Mouse (Mus musculus): Measurements from ENCODE around the gene Ino80e. TPM values are rescaled to one million over a fixed set of nuclear protein-coding genes. Genes with fewer than 3 reads are reported as not detected.

Gene Ino80e
- polyA plus RNA-seq, 2 experiments from 2014 or later = 54.8 to 82.2 TPM

GRCm38 (mm10) chr7:126855641-126856040, 6.5 kb downstream of the Ino80e start:
- no peak for ATAC-seq

DNA sequence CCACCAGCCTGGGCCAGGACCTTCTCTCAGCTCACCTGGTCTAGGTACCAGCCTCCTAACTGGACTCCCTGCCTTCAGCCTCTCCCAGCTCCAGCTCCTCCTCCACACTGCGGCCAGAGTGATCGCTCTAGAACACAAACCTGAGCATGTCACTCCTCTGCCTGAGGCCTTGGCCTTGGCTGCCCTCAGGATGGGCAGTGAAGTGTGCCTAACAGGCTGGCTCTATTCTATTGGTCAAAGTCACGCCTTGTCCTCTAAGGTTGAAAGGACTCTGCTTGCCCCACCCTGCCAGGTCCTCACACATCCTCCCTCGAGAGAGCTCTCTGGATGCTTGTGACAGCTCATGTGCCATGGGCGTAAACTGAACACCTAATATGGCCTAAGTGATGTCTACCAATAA, 8.7 kb downstream of the Ino80e start:
- ATAC-seq = no peak

- no peak for ATAC-seq
Measured at GRCm38 (mm10) chr7:126851192-126851591, 11.0 kb downstream of the Ino80e start.

- no peak for ATAC-seq
Measured at GRCm38 (mm10) chr7:126850161-126850560, 12.0 kb downstream of the Ino80e start.

- ATAC-seq = no peak
Measured at GRCm38 (mm10) chr7:126848794-126849193, 13.4 kb downstream of the Ino80e start.

DNA sequence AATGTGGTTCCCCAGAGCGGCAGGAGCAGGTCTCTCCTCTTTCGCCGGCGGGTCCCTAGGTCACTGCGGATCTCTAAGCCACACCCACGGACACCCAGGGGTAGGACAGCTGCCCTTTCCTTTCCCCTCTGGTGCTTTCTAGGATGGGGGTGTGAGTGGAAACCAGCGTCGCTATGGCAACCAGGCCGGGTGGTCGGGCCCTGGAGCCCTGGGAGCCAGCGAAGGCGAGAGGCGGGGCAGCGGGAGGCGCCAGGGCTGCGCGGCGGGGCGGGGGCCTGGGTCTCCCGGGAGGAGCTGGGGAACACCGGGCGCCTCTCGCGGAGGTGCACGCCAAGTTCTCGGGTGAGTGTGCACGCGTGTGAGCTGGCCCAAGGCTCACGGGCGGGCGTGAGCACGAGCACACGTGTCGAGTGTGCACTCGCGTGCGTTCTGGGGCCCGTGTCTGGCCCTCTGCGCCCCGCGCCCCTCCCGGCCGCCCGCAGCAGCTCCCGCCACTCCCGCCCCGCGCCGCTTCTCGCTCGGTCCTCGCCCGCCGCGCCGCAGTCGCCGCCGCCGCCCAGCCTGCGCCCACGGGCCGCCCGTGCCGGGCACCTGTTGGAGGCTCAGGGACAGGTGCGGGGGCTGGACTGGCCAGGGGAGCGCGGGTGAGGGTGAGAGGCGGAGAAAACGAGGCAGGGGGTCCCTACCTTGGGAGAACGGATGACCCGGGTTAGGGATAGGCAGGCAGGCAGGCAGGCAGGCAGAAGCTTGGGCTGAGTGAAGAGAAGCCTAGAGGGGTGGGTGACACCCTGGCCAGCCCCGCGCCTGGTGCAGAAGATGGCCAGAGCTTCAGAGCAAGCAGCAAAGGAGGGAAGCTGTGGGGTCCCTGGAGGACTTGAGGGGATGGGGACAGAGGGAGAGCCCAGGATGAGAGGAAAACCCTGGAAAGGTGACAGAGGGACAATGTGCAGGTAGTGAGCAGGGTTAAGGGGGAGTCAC, 14.5 kb downstream of the Ino80e start:
- ATAC-seq = no peak

GRCm38 (mm10) chr7:126847116-126847420, 15.1 kb downstream of the Ino80e start, which contains the start of gene Doc2a:
Gene Doc2a (plus strand): TSS chr7:126847416.
- no peak for ATAC-seq

DNA sequence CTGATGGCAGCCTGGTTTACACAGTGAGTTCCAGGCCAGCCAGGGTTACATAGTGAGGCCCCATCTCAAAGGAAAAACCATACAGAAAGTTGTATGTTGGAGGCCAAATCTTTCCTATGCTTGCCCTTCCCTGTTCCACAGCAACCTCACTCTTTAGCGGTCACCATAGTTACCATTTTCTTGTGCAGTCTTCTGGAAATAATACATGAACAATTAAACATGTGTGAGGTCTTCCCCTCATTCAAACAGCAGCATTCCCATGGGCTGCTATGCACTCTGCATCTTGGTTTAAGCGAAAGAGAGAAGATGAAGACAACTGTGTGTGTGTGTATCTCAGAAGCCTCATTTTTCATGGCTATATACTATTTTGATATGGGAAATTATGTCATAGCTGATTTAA, 16.7 kb downstream of the Ino80e start:
- ATAC-seq = no peak

DNA sequence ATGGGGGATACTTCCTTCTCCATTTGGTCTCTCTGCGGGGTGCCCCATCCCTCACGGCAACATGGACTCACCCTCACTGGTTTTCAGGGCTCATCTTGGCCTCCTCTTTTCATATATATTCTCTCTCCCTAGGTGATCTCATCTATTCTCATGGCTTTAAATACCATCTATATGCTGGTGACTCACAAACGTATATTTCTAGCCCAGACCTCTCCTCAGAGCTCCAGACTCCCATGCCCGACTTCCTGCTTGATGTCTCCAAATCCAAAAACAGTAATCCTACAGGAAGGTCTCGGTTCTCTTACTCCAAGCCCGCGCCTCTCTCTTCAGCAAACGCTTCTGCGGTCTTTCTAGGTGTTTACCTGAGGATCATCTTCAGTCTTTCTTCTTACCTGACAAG, 18.9 kb downstream of the Ino80e start:
- no peak for ATAC-seq

DNA sequence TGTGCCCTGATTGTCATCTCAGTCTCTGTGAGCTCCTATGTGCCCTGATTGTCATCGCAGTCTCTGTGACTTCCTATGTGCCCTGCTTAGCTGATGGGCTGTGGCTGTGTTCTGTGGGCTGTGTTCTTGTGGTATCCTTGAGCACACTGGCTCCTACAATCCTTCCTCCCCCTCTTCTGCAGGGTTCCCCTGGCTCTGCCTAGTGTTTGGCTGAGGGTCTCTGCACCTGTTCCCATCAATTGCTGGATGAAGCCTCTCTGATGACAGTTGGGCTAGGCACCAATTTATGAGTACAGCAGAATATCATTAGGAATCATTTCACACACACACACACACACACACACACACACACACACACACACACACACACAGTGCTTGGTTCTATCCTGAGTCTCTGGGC, 28.9 kb downstream of the Ino80e start:
- ATAC-seq = no peak

DNA sequence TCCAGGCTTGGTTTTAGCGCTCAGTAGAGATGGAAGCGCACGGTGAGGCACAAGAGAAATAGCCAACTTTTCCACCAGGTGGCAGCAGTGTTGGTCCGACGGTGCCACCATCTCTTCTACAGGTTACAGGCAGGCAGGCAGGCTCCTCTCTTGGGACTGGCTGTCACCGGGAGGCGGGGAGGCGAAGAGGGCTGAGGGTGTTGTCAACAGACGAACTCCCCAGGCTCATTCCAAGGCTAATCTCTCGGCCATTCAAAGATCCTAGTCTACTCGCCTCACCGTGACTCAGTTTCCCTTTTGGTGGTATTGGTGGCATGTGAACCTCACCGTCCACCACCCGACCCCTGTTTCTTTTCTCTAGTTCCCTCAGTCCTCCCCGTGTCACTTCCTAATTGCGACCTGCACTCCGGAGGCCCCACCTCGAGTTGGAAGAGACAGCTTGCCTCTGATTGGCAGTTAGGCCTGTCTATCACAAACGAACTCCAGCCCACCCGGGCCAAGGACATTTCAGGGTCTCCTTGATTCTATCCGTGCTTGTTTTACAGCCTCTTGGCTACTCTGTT, 30.1 kb downstream of the Ino80e start:
- peak; percentile 85 for ATAC-seq

GRCm38 (mm10) chr7:126831539-126831938, 30.6 kb downstream of the Ino80e start, which contains the start of gene 4930451I11Rik:
Gene 4930451I11Rik (minus strand): TSS chr7:126831639.
- no peak for ATAC-seq

DNA sequence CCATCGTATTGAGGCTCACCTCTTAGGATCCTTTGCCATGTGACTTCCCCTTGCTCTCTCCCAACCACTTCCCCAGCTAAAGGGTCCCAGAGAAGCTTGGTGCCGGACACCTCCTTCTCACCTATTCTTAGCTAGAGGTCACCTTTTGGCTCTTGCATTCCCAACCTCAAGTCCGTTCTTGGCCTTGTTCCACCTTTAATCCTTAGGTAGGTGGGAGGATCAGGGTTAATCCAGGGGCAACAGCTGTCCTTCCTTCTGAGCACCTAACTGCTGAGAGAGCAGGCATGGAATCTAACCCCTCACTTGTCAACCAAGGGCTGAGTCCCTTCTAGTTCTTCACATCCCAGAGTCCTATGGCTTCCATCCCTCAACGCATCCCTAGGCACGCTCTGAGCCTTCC, 36.2 kb downstream of the Ino80e start:
- ATAC-seq = no peak

DNA sequence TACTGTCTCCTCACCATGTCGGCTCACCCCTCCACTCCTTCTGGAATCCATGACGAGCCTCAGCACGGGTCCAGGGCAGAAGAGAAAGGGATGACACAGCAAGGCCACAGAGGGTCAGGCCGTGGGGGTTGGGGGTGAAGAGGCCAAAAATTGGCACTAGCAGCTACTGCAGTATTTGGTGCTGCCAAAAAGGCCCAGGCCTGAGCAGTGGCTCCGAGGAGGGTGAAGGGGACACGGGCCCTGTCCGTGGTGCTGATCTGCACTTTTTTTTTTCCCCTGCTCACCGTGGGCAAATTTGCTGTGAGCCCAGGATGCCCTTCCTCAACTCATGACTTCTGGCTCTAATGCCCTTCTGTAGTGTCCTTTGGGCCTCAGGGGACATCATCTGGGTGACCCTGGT, 36.8 kb downstream of the Ino80e start:
- ATAC-seq = no peak

- ATAC-seq = no peak
Measured at GRCm38 (mm10) chr7:126823940-126824339, 38.2 kb downstream of the Ino80e start.

DNA sequence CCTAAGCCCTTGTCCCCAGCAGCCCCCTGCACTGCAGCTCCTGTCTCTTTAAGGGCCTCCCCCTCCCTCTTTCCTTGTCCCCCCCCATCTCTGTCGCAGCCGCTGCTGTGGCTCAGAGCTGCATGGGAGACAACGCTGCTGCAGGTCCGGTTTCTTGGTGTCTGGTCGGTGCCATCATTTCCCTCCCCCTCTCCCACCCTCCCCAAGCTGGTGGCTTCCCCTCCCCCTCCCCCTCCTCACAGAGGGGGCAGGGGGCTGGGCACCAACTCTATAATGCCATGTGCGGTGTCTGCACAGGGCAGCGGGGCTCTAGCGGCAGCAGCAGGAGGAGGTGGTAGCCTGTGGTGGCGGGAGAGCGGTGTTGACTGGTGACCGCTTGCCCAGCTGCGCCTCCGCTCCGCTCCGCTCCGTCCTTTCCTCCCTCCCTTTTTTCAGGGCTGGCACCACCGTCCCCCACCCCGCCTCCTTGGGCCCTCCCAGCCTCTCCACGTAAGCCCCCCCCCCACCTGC, 38.9 kb downstream of the Ino80e start:
- no peak for ATAC-seq

DNA sequence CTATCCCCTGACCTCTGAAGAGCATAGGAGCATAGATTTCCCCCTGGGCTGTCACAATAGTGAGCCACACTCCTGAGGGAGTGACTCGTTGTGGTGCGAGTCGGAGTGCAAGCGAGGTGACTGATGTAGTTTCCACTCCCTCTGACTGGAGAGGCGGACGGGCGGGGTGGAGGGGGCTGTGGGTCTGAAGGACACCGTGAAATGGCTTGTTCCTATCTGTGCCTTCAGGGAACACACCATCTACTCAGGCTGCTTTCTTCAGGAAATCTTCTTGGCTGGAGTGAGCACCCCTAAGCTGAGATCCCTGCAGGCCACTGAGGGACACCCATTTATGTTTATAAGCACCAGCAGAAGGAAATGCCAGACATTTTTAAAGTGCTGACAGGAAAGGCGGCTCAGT, 39.4 kb downstream of the Ino80e start:
- ATAC-seq = no peak

DNA sequence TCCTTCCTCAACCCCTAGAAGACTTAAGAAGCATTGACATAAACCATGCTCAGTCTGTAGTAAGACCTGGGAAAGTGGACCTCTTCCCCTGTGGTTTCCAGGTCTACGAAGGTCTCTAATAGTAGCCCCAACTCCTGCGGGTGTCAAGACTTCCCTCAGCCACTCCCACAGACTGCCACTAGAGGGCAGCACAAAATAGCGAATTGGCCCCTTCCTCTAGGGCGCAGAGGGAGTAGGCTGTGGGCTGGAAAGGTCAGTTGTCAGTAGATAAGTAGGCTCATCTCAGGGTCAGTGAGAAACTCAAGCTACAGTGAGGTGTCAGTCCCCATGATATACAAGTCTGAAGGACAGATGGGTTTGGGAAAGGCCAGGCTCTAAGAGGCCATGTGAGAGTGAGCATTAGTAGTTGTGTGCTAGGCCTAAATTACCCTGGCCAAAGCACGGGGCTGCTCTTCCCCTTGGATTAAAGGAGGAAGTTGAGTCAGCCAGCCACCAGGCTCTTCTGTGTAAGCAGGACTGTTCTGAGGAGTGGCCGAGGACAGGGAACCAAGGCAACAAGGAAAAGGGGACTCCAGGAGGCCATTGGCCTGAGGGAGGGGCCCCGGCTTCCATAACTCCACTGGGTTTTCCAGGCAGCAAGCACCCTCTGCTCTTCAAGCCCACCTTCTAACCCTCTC, 40.2 kb downstream of the Ino80e start:
- peak; percentile 54 for ATAC-seq

DNA sequence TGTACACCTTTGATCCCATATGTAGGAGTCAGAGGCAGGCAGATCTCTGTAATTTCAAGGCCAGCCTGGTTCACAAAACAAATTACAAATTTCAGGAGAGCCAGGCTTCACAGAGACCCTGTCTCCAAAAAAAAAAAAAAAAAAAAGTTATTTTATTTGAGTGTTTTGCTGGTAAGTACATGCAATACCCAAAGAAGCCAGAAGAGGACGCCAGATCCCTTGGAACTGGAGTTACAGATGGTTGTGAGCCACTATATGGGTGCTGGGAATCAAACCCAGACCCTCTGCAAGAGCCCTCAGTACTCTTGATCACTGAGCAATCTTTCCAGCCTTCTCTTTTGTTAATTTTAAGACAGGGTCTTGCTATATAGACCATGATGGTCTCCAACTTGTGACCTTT, 43.4 kb downstream of the Ino80e start:
- ATAC-seq = no peak

GRCm38 (mm10) chr7:126817595-126817994, 44.6 kb downstream of the Ino80e start:
- no peak for ATAC-seq

- no peak for ATAC-seq
Measured at GRCm38 (mm10) chr7:126816494-126816893, 45.7 kb downstream of the Ino80e start.

DNA sequence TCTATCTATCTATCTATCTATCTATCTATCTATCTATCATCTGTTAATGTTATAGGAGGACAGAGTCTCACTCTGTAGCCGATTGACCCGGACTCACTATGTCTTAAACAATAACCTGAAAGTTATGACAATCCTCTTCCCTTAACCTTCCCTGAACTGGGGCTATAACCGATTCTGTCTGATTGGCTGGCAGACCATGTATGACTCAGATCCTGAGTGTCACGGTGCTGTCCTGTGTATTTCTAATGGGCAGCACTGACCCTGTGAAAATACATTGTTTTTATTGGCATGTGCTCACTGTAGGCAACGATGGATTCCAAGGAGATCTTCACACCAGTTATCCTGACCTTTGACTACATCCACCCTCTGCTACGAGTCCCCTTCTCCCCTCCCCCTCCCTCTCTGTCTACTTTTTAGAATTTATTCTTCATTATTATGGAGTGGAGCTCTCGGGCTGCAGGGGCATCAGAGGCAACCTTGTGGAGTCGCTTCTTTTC, 46.4 kb downstream of the Ino80e start:
- no peak for ATAC-seq

DNA sequence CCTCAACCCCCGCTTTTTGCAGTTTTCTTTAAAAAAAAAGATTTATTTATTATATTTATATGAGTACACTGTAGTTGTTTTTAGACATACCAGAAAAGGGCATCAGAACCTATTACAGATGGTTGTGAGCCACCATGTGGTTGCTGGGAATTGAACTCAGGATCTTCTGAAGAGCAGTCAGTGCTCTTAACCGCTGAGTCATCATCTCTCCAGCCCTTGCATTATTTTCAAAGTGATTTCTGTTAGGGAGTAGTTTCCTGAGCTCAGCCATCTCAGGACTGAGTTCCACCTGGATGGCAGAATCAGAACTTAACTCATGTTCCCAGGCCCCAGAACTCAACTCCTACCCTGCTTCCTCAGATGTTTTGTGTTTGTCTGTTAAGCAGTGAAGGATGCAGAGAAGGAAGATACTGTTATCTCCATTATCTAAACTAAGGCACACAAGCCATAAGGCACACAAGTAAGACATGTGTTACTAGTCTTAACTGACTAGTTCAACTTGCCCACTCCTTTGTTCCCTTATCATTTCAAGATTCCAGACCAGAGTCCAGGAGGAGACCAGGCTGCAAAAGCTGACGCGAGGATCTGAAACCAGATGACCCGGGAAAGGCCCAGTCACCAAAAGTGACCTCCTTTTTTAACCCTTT, 52.3 kb downstream of the Ino80e start:
- no peak for ATAC-seq
